Mouse (Mus musculus) midbrain, postnatal 0 days (tissue): ENCODE measurements around the gene Kcnj15. TPM values are rescaled to one million over a fixed set of nuclear protein-coding genes. Genes with fewer than 3 reads are reported as not detected.

Experiments used
- ATAC-seq: fragments of 200-750 bp; cut with Nextera tagmentation; 2 replicates; pipeline ENCODE4 v1.8.0; 2017; ENCODE audit warnings: moderate number of reproducible peaks, mild to moderate bottlenecking, moderate TSS enrichment, moderate library complexity; ENCODE audit not compliant: low FRiP score
- DNase-seq: peaks from one replicate; pipeline ENCODE4 v3.0.0-alpha.2; 2015; ENCODE audit warnings: low spot score
- H3K27ac ChIP-seq: fragments of 300-500 bp; sonication (generic); 2 replicates; pipeline ENCODE4 v1.5.1; 2014; ENCODE audit warnings: low read depth, mild to moderate bottlenecking, low read length, mixed read lengths
- H3K27me3 ChIP-seq: fragments of 300-500 bp; sonication (generic); 2 replicates; pipeline ENCODE4 v1.6.1; 2014; ENCODE audit warnings: low read length, control low read depth, mixed read lengths; ENCODE audit not compliant: insufficient read depth
- H3K36me3 ChIP-seq: fragments of 300-500 bp; sonication (generic); 2 replicates; pipeline ENCODE4 v1.6.1; 2014; ENCODE audit warnings: low read length, control low read depth, mixed read lengths; ENCODE audit not compliant: insufficient read depth
- H3K4me1 ChIP-seq: fragments of 300-500 bp; sonication (generic); 2 replicates; pipeline ENCODE4 v1.6.1; 2014; ENCODE audit warnings: mild to moderate bottlenecking, control low read depth, antibody characterized with exemption, low read length, mixed read lengths; ENCODE audit not compliant: insufficient read depth
- H3K4me2 ChIP-seq: fragments of 300-500 bp; sonication (generic); 2 replicates; pipeline ENCODE4 v1.6.1; 2014; ENCODE audit warnings: low read depth, mild to moderate bottlenecking, low read length, mixed read lengths; ENCODE audit not compliant: poor library complexity, severe bottlenecking
- H3K4me3 ChIP-seq: fragments of 300-500 bp; sonication (generic); 2 replicates; pipeline ENCODE4 v1.5.1; 2014; ENCODE audit warnings: low read depth, mild to moderate bottlenecking, low read length, moderate library complexity
- H3K9ac ChIP-seq: fragments of 300-500 bp; sonication (generic); replicated peaks from 2 replicates; pipeline ENCODE4 v1.6.1; 2014; ENCODE audit warnings: mild to moderate bottlenecking, low read length, moderate library complexity, mixed read lengths; ENCODE audit not compliant: poor library complexity, severe bottlenecking
- H3K9me3 ChIP-seq: fragments of 300-500 bp; sonication (generic); 2 replicates; pipeline ENCODE4 v1.6.1; 2016; ENCODE audit warnings: low read length, control low read depth
- CTCF ChIP-seq: IDR thresholded peaks from 2 replicates; pipeline ENCODE4 v1.5.1; 2016; ENCODE audit warnings: antibody characterized with exemption, mild to moderate bottlenecking
- WGBS: fragments of 180-500 bp; shearing (Covaris S2); extraction: QIAGEN DNeasy Blood & Tissue Kit; methylation state at CpG from one replicate; pipeline ENCODE4 v1.1.7; 2014; 5-methylcytosine and 5-hydroxymethylcytosine counted together
- polyA plus RNA-seq: library from polyadenylated mRNA; unstranded; fragments of >200 nt; fragmentation: Nextera tagmentation; extraction: Ambion mirVana; gene quantifications from 2 replicates; pipeline ENCODE4 v1.2.1, GENCODE M21; 2015
- total RNA-seq: library from RNA; depleted of rRNA; stranded (reverse); fragments of >200 nt; gene quantifications from 2 replicates; pipeline ENCODE4 v1.2.3, GENCODE M21; 2014

Kcnj15 gene
- total and polyA plus RNA-seq, 2 experiments from 2014 or later: 0.06 TPM; not detected in 1

- DNase-seq (no peak), ATAC-seq (no peak)
- WGBS: 88% methylated on average over 4 of the region's 4 CpGs
- H3K9ac ChIP-seq: no peak overlapping the region
- no peak overlapping the region for H3K27ac ChIP-seq
- no peak overlapping the region for H3K4me2 ChIP-seq
- H3K27me3 ChIP-seq: no peaks in the 10 kb centered on the region
- TF ChIP-seq CTCF: no peak
- no peaks in the 10 kb centered on the region for H3K9me3 ChIP-seq
- H3K4me1 ChIP-seq: no peaks in the 10 kb centered on the region
- H3K4me3 ChIP-seq: no peak overlapping the region
- H3K36me3 ChIP-seq: no peaks in the 10 kb centered on the region
These were observed 15.2 kb upstream of the Kcnj15 start for GRCm38 (mm10) chr16:95242114-95242513.

- no peak overlapping the region for H3K4me3 ChIP-seq
- no peaks in the 10 kb centered on the region for H3K4me1 ChIP-seq
- no peaks in the 10 kb centered on the region for H3K9me3 ChIP-seq
- no peak overlapping the region for H3K9ac ChIP-seq
- no peak overlapping the region for H3K4me2 ChIP-seq
- DNase-seq: no peak
- H3K27me3 ChIP-seq: no peaks in the 10 kb centered on the region
- no peak for TF ChIP-seq CTCF
- no peak overlapping the region for H3K27ac ChIP-seq
- ATAC-seq: no peak
- no peaks in the 10 kb centered on the region for H3K36me3 ChIP-seq
- WGBS: 94% methylated on average over 1 of the region's 1 CpGs
These were observed 14.0 kb upstream of the Kcnj15 start for GRCm38 (mm10) chr16:95243401-95243800.

GRCm38 (mm10) chr16:95244626-95245303, 12.6 kb upstream of the Kcnj15 start:
- DNase-seq (no peak), ATAC-seq (no peak)
- TF ChIP-seq CTCF: no peak
- Histone ChIP-seq H3K9ac (no peak overlapping the region), H3K4me1 (no peaks in the 10 kb centered on the region), H3K9me3 (no peaks in the 10 kb centered on the region), H3K4me2 (no peak overlapping the region), H3K4me3 (no peak overlapping the region), H3K27ac (no peak overlapping the region), H3K27me3 (no peaks in the 10 kb centered on the region), H3K36me3 (no peaks in the 10 kb centered on the region)
- 85% methylated on average over 12 of the region's 12 CpGs for WGBS

GRCm38 (mm10) chr16:95245499-95245898, 11.9 kb upstream of the Kcnj15 start:
- H3K4me3 ChIP-seq: no peak overlapping the region
- no peak overlapping the region for H3K9ac ChIP-seq
- no peak for TF ChIP-seq CTCF
- H3K4me1 ChIP-seq: no peaks in the 10 kb centered on the region
- no peak overlapping the region for H3K4me2 ChIP-seq
- ATAC-seq: no peak
- no peaks in the 10 kb centered on the region for H3K36me3 ChIP-seq
- no peaks in the 10 kb centered on the region for H3K9me3 ChIP-seq
- no peaks in the 10 kb centered on the region for H3K27me3 ChIP-seq
- no peak overlapping the region for H3K27ac ChIP-seq
- WGBS: 81% methylated on average over 3 of the region's 3 CpGs
- no peak for DNase-seq

GRCm38 (mm10) chr16:95248646-95249045, 8.7 kb upstream of the Kcnj15 start:
- no peak for TF ChIP-seq CTCF
- Histone ChIP-seq H3K4me2 (no peak overlapping the region), H3K27ac (no peak overlapping the region), H3K9ac (no peak overlapping the region), H3K27me3 (no peaks in the 10 kb centered on the region), H3K4me1 (no peaks in the 10 kb centered on the region), H3K9me3 (no peaks in the 10 kb centered on the region), H3K36me3 (no peaks in the 10 kb centered on the region), H3K4me3 (no peak overlapping the region)
- ATAC-seq (no peak), DNase-seq (no peak)
- 89% methylated on average over 5 of the region's 5 CpGs for WGBS

- no peak for TF ChIP-seq CTCF
- no peak overlapping the region for H3K9ac ChIP-seq
- H3K4me3 ChIP-seq: no peak overlapping the region
- no peaks in the 10 kb centered on the region for H3K27me3 ChIP-seq
- no peak overlapping the region for H3K27ac ChIP-seq
- H3K36me3 ChIP-seq: no peaks in the 10 kb centered on the region
- H3K4me1 ChIP-seq: no peaks in the 10 kb centered on the region
- no peak overlapping the region for H3K4me2 ChIP-seq
- H3K9me3 ChIP-seq: no peaks in the 10 kb centered on the region
- WGBS: 69% methylated on average over 2 of the region's 2 CpGs
- no peak for DNase-seq
- ATAC-seq: no peak
These were observed 710 bp upstream of the Kcnj15 start for GRCm38 (mm10) chr16:95256648-95257047.
